Mouse (Mus musculus) CD8-positive naive resting alpha-beta T cell, adult 57 days (primary cell): Measurements from ENCODE around the gene Zcchc8. TPM values are rescaled to one million over a fixed set of nuclear protein-coding genes. Genes with fewer than 3 reads are reported as not detected.

ENCODE experiments used
- total RNA-seq: library from RNA; stranded (reverse); gene quantifications from one replicate; pipeline ENCODE4 v1.2.4, GENCODE M21; 2023

The Zcchc8 gene
- 90.1 TPM for total RNA-seq

DNA sequence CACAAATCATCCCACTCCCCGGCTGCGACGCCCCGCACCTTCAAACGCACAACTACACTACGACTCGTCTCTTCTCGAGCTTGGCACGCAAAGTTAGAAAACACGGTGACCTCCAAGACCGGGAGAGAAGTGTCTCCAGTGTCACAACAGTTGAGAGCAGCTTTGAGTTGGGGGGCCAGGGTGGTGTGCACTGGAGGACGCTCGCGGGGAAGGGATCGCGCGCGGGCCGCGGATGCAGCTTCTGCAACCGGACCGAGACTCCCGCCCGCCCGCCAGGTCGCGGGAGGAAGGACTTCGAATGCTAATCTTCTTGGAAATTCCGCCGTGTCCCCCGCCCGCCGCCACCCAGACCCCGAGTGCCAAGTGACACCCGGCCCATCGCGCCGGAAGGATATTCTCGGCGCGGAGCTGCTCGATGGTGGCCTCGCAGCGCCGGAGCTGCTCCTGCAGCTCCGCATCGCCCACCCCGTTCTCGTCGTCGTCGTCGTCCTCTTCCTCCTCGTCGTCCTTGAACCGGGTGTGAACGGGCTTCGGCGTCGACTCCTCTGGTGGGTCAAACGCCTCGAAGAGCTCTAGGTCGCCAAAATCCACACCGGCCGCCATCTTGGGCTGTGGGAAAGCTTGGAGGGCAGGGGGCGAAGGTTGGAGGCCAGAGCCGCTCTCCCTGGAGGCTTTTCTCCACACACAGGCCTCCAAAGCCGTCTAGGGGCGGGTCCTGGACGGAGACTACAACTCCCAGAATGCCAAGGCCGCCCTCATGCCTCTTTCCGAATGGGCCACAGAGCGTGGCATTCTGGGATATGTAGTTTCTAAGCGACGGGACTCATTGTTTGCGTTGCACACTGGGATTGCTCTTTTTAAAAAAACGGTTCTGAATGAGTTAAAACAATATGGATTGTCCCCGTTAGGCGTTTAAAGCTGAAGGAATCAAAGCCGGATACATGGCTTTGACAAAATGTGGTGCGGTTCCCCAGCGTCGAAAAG, at the start of gene Zcchc8:
TSS of gene Zcchc8 (minus strand) at position 773 of the 984 bp plus-strand sequence.

DNA sequence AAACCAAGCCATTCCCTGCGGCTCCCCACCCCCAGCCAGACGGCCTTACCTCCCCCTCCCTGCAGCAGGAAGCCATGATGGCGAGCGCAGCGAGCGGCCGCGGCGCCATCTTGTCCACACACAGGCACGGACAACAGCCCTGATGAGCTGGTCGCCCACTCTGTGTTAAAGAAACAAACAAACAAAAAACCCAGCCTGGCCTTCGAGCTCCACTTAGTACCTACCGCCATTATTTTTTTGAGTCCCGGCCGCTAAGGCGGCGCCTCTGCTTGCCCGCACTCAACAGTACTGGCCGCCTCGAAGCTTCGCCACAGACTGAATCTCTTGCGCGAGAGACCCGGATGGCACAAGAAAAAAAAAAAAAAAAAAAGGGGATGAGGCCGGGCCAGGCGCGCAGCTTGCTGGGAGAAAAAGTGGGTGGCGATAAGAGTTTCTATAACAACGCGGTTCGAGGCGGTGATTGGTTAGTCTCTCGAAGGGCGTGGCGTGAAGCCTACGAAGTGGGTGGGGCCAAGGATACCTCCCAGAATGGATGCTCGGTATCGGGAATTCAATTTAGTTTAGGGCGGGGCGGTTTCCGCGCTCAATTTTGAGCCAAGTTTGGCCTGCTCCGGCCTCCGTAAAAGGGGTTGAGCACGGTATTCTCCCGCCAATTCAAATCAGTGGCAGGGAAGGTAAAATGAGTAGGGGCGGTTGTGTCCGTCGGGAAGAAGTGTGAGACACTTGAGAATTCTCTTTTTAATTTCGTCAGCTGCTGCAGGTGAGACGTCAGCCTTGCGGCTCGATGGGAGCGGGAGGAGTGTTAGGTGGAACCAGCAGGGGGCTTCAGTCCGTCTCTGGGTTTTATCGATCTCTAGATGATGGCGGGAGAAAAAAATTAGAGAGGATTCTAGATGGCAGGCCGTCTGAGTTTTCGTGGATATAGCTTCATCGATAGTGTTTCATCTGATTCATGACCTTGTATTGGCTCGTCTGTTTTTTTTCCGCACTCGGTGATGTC, 28.5 kb upstream of the Zcchc8 start, which contains the start of the genes Rsrc2 and Kntc1:
TSS of gene Rsrc2 (minus strand) at position 350 of the 1,000 bp plus-strand sequence.
TSS of gene Kntc1 (plus strand) at position 652 of the 1,000 bp plus-strand sequence.

DNA sequence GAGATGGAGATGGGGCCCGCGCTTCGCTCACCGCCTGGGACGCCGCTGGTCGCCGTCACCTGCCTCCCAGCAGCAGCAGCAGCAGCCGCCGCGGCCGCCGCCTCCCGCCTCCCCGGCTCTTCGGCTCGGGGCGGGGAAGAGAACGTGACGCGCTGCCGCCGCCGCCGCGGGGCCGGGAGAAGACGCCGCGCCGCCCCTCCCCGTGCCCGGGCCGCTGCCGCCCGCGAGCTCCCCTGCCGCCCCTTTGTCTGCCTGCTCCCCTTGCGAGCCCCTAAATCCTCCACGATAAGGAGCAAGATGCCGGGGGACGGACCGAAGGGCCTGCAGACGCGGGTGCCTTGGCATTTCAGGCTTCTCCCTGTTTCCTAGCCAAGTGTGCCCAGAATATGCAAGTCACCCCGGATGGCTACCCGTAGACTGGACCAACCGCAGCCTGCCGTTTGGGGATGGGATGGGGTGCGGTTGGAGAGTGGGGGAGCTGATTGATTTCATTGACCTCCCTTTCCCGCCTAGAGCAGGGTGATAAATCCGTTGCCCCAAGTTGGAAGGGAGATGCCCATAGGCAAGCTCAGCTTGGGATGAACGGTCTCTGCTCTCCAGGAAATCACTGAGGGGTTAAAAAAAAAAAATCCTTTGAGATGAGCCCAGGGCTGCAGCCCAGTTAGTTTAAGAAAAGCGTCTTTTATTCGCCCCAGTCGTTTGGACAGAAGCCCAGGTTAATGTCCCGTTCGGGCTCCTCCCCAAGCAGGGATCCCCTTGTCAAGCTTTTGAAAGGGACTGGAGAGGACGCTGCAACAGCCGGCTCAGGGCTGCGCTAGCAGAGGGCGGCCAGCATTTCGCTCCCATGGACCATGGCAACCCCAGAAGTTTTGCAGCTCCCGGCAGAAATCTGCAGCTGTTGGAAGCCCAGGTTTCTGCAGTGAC, 36.4 kb downstream of the Zcchc8 start, which contains the start of gene Clip1:
TSS of gene Clip1 (minus strand) at position 398 of the 924 bp plus-strand sequence.

Other genes with a start within 250 kb of the Zcchc8 start
- not detected for gene Lrrc43, start 231.8 kb downstream of the Zcchc8 start, total RNA-seq
- not detected for gene Il31, start 231.6 kb downstream of the Zcchc8 start, total RNA-seq
- gene B3gnt4, start 210.6 kb downstream of the Zcchc8 start, total RNA-seq, result not detected
- 60.0 TPM for gene Diablo, start 196.9 kb downstream of the Zcchc8 start, total RNA-seq
- gene Gm49027, start 195.6 kb downstream of the Zcchc8 start, total RNA-seq, result 7.7 TPM
- 56.1 TPM for gene Vps33a, start 148.1 kb downstream of the Zcchc8 start, total RNA-seq
- 78.6 TPM for gene Clip1, start 36.5 kb downstream of the Zcchc8 start, total RNA-seq
- 238 TPM for gene Rsrc2, start 28.3 kb upstream of the Zcchc8 start, total RNA-seq
- 0.95 TPM for gene Kntc1, start 28.6 kb upstream of the Zcchc8 start, total RNA-seq
- gene Hcar2, start 144.4 kb upstream of the Zcchc8 start, total RNA-seq, result 2.3 TPM
- not detected for gene Hcar1, start 158.9 kb upstream of the Zcchc8 start, total RNA-seq
- 41.4 TPM for gene Denr, start 186.1 kb upstream of the Zcchc8 start, total RNA-seq
- not detected for gene Gm43518, start 206.3 kb upstream of the Zcchc8 start, total RNA-seq
- 2.6 TPM for gene Ccdc62, start 209.6 kb upstream of the Zcchc8 start, total RNA-seq